Comparison of ENCODE assay signal across 16 mouse cellular contexts in the genomic region with DNA sequence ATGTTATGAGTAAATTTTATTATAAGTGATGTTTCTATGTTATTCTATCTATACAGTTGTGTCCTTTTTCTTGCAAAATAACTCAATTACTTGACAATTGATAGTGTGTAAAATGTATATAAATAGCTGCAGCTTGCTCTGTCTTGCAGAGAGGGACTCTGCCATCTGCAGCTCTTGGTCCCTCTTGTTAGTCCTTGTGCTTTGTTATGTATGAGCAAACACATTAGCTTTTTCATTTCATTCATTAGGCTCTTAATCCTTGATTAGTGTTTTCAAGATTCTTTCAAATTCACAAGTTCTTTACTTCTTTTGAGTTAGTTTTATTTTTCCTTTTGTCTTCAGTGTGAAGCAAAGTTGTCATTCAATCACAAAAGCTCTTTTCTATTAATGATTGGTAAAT.
"Had no signal": no experiment of that assay in that cellular context is flagged by ENCODE, and none has a peak within 500 bp of the region (broad histone marks: within the 10 kb centered on the region; RNA-seq: fewer than 3 reads in every experiment).

No protein-coding gene starts in this region.

- H3K4me2 ChIP-seq: liver, embryonic 13.5 days; neural tube, embryonic 12.5 days; neural tube, embryonic 15.5 days; stomach, embryonic 15.5 days had no signal

- DNase-seq: kidney, adult 2 months; kidney, postnatal 10 days; kidney, postnatal 36 days; layer of hippocampus, postnatal 36 days; liver, embryonic 13.5 days; lung, adult 2 months; retina, postnatal 1 day; right cerebral cortex, postnatal 25 days; spleen, adult 18-20 months; thymus, postnatal 25 days had no signal

- H3K27me3 ChIP-seq: liver, embryonic 13.5 days; neural tube, embryonic 12.5 days; neural tube, embryonic 15.5 days; stomach, embryonic 15.5 days had no signal

- H3K9ac ChIP-seq: liver, embryonic 13.5 days; neural tube, embryonic 12.5 days; neural tube, embryonic 15.5 days; stomach, embryonic 15.5 days had no signal

- H3K4me1 ChIP-seq: liver, embryonic 13.5 days; neural tube, embryonic 12.5 days; neural tube, embryonic 15.5 days; stomach, embryonic 15.5 days had no signal

- H3K36me3 ChIP-seq: liver, embryonic 13.5 days; neural tube, embryonic 12.5 days; neural tube, embryonic 15.5 days; stomach, embryonic 15.5 days had no signal

- ATAC-seq: intestine, embryonic 16.5 days had no signal

- H3K27ac ChIP-seq: left cerebral cortex, adult 2 months; liver, embryonic 13.5 days; macrophage; neural tube, embryonic 12.5 days; neural tube, embryonic 15.5 days; stomach, embryonic 15.5 days had no signal

- H3K9me3 ChIP-seq: liver, embryonic 13.5 days; neural tube, embryonic 12.5 days; neural tube, embryonic 15.5 days; stomach, embryonic 15.5 days had no signal

- H3K4me3 ChIP-seq: left cerebral cortex, adult 2 months; liver, embryonic 13.5 days; neural tube, embryonic 12.5 days; neural tube, embryonic 15.5 days; stomach, embryonic 15.5 days had no signal
